Mouse (Mus musculus) cerebellum, adult 2 months (tissue): ENCODE data around the gene Catsper2.

Experiments used
- CTCF ChIP-seq: fragments of 200-500 bp; IDR thresholded peaks from 2 replicates; pipeline ENCODE4 v1.5.1; 2011; ENCODE audit warnings: low read depth, mild to moderate bottlenecking, control low read depth, low read length, moderate library complexity, borderline replicate concordance; ENCODE audit not compliant: insufficient read depth
- POLR2A ChIP-seq: fragments of 200-500 bp; IDR thresholded peaks from 2 replicates; pipeline ENCODE4 v1.6.1; 2011; ENCODE audit warnings: low read length, control low read depth, borderline replicate concordance; ENCODE audit not compliant: insufficient read depth

- TF ChIP-seq CTCF (no peak), POLR2A (no peak)
Observed at GRCm38 (mm10) chr2:121445117-121445516, 31.5 kb upstream of the Catsper2 start.
